Mouse (Mus musculus) lung, postnatal 4 days (tissue): ENCODE results near the gene Gna13.
A peak's percentile ranks its signal among the peaks of the same experiment; 100 is the strongest.

Source experiments
- DNase-seq, 2 experiments: peaks; one replicate each; pipeline ENCODE4 v3.0.0; 2021

The Gna13 gene

DNA sequence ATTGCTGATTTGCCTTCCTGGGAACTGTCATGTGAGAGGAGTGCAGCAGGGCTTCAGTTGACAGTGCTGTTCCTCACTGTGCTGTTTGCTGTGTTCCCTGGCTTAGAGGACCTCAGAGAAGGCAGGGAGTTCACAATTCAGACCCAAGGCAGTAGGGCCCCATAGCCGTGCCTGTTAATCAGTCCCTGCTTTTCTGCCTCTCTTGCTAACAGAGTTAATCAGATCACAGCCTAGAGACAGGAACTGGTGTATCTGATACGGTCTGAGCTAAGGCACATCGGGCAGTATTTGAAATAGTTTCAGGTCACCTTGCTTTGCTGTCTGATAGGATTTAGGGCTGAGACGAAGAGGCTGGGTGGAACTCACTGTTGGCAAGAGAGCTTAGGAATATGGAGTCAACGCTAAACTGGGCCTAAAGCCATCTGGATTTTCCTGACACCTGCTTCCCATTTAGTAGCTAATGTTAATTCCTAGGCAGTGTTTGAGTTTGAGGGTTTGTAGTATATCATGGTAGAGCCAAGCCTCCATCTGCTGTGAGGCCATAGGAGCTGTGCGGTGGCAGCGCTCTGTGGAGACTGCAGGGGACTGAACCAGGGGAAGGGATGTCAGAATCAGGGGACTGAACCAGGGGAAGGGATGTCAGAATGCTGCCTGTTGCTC is 14.0 kb downstream of the Gna13 start:
- DNase-seq: no peak

- no peak for DNase-seq
Measured at GRCm38 (mm10) chr11:109377477-109377876, 14.8 kb downstream of the Gna13 start.

- DNase-seq: no peak
Measured at GRCm38 (mm10) chr11:109378051-109378450, 15.4 kb downstream of the Gna13 start.

DNA sequence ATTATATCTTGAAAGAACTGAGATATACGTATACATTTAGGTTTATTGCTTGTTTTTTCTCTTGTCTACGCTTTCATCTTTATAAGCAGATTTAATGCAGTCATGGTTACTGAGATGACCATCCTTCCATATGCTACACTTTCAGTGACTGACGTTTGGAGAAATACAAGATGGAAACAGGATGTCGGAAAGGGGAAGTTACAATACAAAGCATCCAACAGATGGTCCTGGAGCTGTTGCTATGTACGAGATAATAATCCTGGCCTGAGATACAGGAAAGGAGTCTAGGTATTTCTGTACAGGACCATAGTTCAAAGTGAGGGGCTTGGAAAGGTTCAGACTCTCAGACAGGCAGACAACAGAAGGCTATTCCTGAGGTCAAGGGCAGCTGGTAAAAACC is 18.0 kb downstream of the Gna13 start:
- no peak for DNase-seq

DNA sequence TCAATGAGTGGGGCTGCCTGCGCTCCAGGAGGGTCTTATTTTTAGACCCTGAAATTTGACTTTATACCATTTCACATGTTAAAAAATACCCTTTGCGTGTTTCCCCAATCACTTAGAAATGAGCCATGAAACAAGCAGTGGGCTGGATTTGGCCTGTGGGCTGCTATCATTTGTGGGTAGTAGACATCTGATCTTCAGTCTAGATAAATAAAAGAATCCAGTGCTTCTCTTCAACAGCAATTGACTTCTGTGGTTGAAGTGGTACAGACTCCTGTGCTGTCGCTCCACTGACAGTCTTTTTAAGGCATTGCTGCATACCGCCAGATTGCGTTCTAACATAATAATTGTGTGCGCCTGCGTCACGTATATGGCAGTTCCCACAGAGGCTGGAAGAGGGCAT is 22.7 kb downstream of the Gna13 start:
- no peak for DNase-seq

DNA sequence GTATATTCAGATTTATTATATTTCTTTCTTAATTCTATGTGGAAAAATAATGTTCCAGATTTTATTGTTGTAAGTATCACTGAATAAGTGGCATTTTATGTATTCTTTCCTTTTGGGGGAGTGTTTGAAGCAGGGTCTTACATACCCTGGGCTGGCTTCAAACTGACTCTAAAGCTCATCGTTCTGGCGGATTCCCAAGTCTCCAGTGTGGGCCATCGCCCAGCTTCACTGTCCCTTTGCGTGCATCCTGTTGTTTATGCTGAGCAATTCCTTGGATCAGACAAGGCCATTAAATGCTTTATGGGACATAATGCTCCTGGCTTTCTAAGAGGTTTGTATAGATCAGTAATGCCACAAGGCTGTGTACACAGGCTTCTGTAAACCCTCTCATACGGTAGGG is 26.4 kb downstream of the Gna13 start:
- DNase-seq: peak; percentile 38 to 51

DNA sequence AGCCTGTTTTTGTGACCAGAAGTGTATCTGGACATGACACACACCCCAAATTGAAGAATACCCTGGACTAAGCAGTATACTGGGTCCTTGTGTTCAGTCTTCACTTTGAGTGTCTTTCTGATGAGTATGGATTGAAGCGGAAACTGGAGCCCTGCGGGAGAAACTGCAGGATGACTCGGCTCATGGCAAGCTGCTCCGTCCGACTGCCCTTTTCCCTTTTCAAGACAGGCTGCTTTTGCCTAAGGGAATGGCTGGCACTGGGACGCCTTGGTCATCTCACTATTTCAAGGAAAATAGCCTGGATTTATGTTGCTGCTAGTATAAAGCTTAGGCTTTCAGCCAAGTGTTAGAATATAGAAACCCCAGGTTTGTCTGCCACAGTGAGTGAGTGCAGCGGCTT is 28.6 kb downstream of the Gna13 start:
- no peak for DNase-seq

DNA sequence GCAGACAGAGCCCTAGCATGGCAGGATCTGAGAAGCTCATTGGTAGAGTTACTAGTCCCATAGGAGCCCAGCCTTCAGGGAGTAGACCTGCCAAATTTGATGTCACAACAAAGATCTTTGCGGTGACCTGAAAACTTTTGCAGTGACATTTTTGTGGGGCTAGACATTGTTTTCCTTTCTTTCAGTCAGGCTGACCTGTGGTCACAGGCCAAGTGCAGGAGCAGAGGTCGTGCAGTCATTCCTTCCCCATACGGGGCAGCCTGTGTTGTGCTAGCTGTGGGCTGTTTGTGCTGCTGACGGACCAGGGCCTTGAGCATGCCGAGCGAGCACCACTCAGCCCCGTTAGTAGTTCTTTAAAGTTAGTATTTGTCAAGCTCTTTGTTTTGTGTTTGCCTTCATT is 29.1 kb downstream of the Gna13 start:
- DNase-seq: no peak

DNA sequence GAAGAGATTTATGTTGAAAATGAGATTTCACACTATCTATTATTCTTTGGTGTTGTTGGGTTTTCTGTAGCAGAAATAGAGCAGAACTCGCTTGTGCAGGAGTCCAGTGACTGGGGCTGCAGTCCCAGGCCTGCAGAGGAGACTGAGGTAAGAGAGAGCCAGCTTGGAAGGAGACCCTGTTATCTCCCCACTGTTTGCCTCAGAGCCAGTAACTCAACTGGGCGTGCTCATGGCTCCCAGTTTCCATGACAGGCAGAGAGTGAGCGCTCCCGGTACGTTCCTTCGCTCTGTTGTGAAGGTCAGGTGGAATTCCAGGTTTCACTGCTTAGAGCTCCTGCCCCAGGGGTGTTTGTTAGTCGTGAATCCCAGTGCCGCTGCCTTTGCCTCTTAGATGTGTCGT is 30.0 kb downstream of the Gna13 start:
- DNase-seq: no peak

- no peak for DNase-seq
Measured at GRCm38 (mm10) chr11:109394758-109395157, 32.1 kb downstream of the Gna13 start.

DNA sequence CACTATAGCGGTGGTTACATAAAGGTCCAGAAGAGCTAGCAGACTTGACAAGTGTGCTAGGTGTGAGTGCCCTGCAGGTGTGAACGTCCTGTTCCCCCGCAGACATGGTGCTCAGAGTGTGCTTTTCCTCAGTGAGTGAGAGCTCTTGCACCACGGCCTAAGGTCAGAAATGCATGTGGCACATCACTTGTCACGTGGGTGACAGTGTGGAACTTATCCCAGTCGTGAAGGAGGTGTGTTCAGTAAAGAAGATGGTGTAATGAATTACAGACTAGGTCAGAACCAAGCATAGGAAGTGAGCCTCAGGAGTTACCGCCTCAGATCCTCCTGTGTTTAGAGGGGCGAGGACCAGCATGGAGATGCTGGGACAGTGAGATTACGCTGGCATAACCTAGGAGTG is 32.7 kb downstream of the Gna13 start:
- no peak for DNase-seq

DNA sequence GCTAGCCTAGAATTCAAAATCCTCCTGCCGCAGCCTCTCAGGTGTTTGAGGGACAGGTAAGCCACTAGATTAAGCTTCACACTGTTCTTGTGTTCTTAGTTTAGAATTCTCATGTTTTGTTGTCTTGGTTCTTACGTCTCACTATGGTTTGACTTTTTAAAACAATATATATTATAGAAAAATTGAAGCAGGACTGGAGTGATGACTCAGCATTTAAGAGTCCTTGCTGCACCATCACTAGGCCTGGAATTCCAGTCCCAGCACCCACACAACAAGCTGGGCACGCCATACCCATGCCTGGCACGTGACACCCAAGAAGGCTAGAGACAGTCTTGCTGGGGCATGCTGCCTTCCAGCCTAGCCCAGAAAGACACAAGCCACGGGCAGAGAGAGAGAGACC is 43.8 kb downstream of the Gna13 start:
- no peak for DNase-seq

DNA sequence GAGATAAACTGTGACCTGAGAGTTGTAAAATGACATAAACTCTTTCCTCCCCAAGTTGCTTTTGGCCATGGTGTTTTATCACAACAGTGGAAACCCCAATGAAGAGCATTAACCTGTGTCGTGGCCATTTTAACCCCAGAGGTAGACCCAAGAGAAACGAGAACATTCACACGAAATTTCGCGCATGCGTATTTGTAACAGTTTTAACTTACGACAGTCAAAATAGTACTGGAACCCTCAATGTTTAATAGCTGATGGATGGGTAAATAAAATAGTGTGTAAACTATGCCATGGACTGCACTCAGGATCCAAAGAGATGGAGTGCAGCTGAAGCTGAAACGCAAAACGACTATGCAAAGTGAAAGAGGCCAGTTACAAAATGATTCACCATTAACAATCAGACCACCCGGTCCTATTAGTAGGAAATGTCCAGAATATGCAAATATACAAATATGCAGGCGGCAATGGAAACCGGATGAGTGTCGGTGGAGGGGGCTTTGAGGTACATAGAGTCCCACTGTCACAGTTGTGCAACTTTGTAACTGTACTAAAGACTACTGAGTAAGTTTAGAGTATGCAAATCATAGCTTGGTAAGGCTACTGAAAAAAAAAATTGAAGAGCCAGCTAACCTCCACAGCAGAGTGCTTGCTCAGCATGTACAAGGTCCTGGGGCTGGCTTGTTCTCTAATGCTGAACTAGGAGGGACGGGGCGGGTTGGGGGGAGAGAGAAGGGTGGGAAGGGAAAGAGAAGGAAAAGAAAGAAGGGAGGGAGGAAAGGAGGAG is 47.8 kb downstream of the Gna13 start:
- no peak for DNase-seq

DNA sequence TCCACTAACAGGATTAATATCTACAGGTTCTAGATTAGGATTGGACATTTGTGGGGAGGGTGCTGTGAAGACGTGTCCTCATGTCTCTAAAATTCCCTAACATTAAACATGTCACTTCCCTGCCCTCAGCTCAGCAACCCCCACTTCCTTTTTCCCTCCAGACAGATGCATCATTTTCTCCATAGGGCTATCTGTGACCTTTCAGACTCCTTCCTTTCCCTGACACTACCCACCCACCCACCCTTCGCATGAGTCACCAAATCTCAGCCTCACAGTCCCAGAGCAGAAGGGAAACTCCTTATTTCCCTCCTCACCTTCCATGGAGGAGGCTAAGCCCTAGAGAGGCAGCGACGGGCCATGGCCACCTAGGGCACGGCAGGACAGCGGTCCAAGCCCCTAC is 51.0 kb downstream of the Gna13 start, which contains the start of gene 9930022D16Rik:
9930022D16Rik (plus strand) TSS at position 301 of the 400 bp plus-strand sequence.
- no peak for DNase-seq

DNA sequence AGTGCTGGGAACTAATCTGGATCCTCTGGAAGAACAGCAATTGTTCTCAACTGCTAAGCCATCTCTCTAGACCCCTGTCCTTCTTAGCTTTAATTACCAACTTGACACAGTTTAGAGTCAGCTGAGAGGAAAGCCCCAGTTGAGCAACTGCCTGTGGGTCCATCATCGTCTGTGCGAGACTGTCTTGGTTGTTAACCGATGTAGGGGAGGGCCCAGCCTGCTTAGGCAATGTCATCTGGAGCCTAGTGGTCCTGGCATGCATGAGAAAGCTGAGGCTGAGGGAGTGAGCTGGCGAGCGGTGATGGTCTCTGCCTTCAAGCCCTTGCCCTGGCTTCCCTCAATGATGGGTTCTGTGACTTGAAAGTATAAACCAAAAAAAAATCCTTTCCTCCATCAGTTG is 52.2 kb downstream of the Gna13 start:
- DNase-seq: no peak

DNA sequence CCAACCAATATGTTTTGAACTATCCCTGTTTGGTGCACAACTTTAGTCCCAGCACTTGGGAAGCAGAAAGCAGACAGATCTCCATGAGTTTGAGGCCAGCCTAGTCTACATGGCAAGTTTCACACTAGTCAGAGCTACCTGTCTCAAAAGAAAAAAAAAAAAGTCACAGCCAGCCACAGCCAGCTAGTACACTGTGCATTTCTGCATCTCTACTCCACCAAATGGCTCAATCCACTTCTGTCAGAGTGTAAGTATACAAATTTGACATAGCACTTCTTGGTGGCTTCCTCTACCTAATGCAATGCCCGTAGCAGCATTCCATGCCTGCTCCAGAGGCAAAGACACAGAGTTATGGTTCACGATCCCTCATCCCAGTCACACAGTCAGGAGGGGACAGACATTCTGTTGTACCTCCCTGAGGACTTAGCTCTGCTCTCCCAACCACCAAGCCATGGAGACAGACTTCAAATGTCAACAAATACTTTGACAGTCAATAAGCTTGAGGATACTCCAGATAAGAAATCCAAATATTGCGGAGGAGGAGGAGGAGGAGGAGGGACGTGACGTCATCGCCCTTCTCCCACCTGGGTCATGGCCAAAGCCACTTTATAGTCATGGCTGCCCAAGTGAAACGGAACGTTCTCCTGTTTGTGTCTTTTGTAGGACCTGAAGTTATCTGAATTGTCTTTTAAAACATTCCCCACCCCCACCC is 54.2 kb downstream of the Gna13 start:
- peak; percentile 77 to 80 for DNase-seq

DNA sequence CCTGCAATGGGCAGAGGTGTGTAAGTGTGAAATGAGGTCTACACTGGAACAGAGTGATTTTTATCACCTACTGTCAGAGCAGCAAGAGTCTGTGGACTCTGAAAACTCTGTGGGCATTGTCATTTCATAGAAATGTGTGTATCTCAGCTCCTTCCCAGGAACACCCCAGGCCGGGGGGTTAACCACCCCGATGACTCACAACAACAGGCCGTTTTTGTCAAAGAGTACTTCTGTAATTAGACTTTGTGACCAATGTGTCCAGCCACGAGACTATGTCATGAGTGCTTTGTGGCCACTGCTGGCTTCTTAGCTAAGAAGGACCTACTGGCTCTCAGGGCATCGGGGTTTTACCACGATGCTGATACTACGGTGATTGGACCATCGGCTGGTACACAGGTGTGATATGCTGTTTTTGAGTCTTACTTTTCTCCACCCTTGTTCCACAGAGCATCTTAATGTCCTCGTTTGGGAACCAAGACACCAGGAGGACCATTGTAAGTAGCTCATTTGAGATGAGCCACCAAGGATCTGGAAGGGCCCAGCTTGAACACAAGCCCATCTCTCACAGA is 54.9 kb downstream of the Gna13 start:
- DNase-seq: no peak

DNA sequence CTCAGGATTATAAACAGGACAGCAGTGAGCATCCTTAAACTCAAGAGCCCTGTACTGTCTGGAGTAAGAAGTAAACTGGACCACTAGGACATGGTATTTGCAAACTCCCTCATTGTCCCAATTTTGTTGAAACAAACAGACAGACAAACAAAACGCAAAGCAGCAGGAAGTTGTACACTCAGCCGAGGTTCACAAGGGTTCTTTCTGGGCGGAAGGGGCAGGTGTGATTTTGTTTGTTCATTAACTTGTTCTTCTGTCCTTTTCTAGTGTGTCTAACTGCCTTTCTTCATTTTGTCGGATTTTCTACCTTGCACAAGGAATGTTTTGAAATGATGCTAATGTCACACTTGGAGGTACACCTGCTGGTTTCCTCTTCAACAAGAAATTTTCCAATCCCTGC is 56.8 kb downstream of the Gna13 start:
- no peak for DNase-seq

- DNase-seq: peak; percentile 44 to 46
Measured at GRCm38 (mm10) chr11:109419961-109420566, 57.4 kb downstream of the Gna13 start.

- DNase-seq: no peak
Measured at GRCm38 (mm10) chr11:109420567-109420962, 57.9 kb downstream of the Gna13 start.

DNA sequence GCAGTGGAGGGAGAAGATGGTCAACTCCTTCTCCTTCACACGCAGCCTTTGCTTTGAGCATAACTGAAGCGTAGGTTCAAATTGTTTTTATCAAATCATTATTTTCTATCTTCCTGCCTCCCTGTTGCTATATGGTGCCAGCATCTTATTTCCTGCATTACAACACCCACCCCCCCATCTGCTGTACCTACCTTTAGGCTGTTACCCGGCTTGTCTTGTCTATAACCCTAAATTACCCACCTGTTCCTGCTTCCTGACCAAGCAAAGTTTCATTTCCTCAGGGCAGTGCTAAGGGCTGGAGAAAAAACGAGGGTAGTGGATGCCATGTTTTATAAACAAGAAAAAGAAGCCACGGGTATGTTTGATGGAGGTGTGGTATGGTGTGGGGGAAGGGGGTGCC is 58.6 kb downstream of the Gna13 start:
- DNase-seq: no peak

- DNase-seq: no peak
Measured at GRCm38 (mm10) chr11:109422263-109422662, 59.6 kb downstream of the Gna13 start.

DNA sequence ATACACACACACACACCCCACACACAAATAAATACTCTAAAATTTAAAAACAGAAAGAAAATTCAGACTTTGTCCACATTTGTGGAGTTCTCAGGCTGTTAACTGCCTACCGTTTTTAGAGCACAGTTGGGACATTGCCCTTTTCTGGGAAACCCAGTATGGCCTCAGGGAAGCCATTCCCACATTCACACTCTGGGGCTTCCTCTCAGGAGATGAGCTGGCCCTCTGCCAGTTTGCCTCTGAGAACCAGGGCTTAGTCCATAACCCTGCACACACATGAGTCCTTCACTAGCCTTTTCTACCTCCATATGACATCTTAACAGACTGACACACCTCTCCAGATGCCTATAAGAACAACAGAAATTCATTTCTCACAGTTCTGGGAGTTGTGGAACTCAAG is 60.7 kb downstream of the Gna13 start:
- DNase-seq: no peak
